Mouse (Mus musculus) T-helper 2 cell (primary cell): ENCODE data around the gene Lsm5.

Source experiments
- in situ Hi-C: fragments of 300-600 bp; cut with MboI, MseI; formaldehyde crosslinking; loops from one replicate; pipeline ENCODE4 v1.15.1; 2025; ENCODE audit warnings: high pct_unique_total_duplicates

Gene Lsm5

GRCm38 (mm10) chr6:56703931-56704900 is at the start of gene Lsm5:
Lsm5 (minus strand) TSS chr6:56704710.
- in situ Hi-C loops, result no loop called here

- in situ Hi-C loops, result no loop called here
These were observed 49.2 kb upstream of the Lsm5 start for GRCm38 (mm10) chr6:56753719-56754118.

GRCm38 (mm10) chr6:56745950-56746543 is 41.5 kb upstream of the Lsm5 start:
- in situ Hi-C loops, result no loop called here

- in situ Hi-C loops, result no loop called here
These were observed 28.0 kb upstream of the Lsm5 start for GRCm38 (mm10) chr6:56732545-56732944.

GRCm38 (mm10) chr6:56720877-56721276 is 16.4 kb upstream of the Lsm5 start:
- in situ Hi-C loops, result no loop called here

GRCm38 (mm10) chr6:56719071-56719470 is 14.6 kb upstream of the Lsm5 start:
- in situ Hi-C loops, result loop anchor here (10.0 kb wide), 1 partner anchor 976 kb away; the partner anchor contains the start of gene Pyurf

- in situ Hi-C loops, result loop anchor here (10.0 kb wide), 1 partner anchor 980 kb away; the partner anchor contains the start of gene Pyurf
These were observed 10.8 kb upstream of the Lsm5 start for GRCm38 (mm10) chr6:56715270-56715666.

GRCm38 (mm10) chr6:56714574-56715269 is 10.2 kb upstream of the Lsm5 start, which contains the start of gene Avl9:
Avl9 (plus strand) TSS chr6:56714899.
- in situ Hi-C loops, result loop anchor here (5.0 to 10.0 kb wide), 2 partner anchors 208 to 980 kb away; partner anchors contain the start of genes Nt5c3, Pyurf and Vmn1r4

GRCm38 (mm10) chr6:56714186-56714573 is 9.7 kb upstream of the Lsm5 start:
- in situ Hi-C loops, result loop anchor here (5.0 to 10.0 kb wide), 2 partner anchors 208 to 981 kb away; partner anchors contain the start of genes Nt5c3, Pyurf and Vmn1r4

GRCm38 (mm10) chr6:56692445-56692844 is 12.1 kb downstream of the Lsm5 start:
- in situ Hi-C loops, result no loop called here

- in situ Hi-C loops, result no loop called here
These were observed 13.3 kb downstream of the Lsm5 start for GRCm38 (mm10) chr6:56691205-56691604.

GRCm38 (mm10) chr6:56688238-56688637 is 16.3 kb downstream of the Lsm5 start:
- in situ Hi-C loops, result loop anchor here (5.0 kb wide), 1 partner anchor 201 kb away; no protein-coding TSS in a partner anchor

GRCm38 (mm10) chr6:56664410-56664809 is 40.1 kb downstream of the Lsm5 start:
- in situ Hi-C loops, result no loop called here

GRCm38 (mm10) chr6:56655393-56655792 is 49.1 kb downstream of the Lsm5 start:
- in situ Hi-C loops, result no loop called here

GRCm38 (mm10) chr6:56652121-56652592 is 52.4 kb downstream of the Lsm5 start:
- in situ Hi-C loops, result no loop called here
